Mouse (Mus musculus): ENCODE data around the gene Tnfsf13.

GRCm38 (mm10) chr11:69653399-69653798 lies 32.2 kb downstream of the Tnfsf13 start:
- TF ChIP-seq POLR2A (IDR thresholded peaks at IDR 0.05; ENCODE audit: borderline replicate concordance, extremely low read depth, low read depth, low read length), result no peak
- TF ChIP-seq CTCF (IDR thresholded peaks at IDR 0.05; ENCODE audit: insufficient read depth, low read length), result no peak
